Mouse (Mus musculus) ES-E14 (cell line): Measurements from ENCODE around the gene Luc7l3.

ENCODE experiments used
- CHD2 ChIP-seq: IDR thresholded peaks from 2 replicates; pipeline ENCODE4 v1.6.1; 2014; ENCODE audit warnings: mild to moderate bottlenecking, low read depth, low read length, inconsistent platforms
- HCFC1 ChIP-seq: IDR thresholded peaks from 2 replicates; pipeline ENCODE4 v1.6.1; 2012; ENCODE audit warnings: low read length, inconsistent platforms, borderline replicate concordance; ENCODE audit not compliant: insufficient read depth
- MAFK ChIP-seq: IDR thresholded peaks from 2 replicates; pipeline ENCODE4 v1.6.1; 2014; ENCODE audit warnings: mild to moderate bottlenecking, low read depth, low read length, inconsistent platforms; ENCODE audit not compliant: insufficient read depth
- ZC3H11A ChIP-seq: IDR thresholded peaks from 2 replicates; pipeline ENCODE4 v1.6.1; 2012; ENCODE audit warnings: low read depth, mild to moderate bottlenecking, inconsistent platforms, low read length, borderline replicate concordance
- ZNF384 ChIP-seq: IDR thresholded peaks from 2 replicates; pipeline ENCODE4 v1.6.1; 2012; ENCODE audit warnings: low read depth, low read length, inconsistent platforms

DNA sequence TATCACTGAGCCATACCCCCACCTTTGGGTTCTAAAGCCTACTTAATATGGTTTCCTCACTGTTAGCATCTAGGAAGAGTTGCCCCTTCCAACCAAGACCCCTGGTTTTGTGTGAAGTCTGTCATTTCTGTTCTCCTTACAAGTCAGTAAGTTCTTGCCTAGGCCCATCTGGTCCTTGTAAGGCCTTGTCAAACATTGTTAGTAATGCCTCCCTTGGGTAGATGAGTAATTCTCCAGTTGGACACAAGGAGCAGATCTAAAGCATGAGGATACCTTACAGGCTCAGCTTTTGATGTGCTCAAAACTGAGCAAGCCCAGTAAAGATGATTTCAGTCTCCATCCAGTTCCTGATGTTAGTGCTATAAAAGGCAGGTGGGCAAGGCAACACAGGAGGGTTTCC, 53.0 kb downstream of the Luc7l3 start:
- TF ChIP-seq CHD2 (no peak), HCFC1 (no peak), MAFK (no peak), ZC3H11A (no peak), ZNF384 (no peak)
